In genomic region chr2:10048461-10048860, GRCm38 (mm10) we compare ENCODE assay signal across 8 mouse cellular contexts. TPM values are rescaled to one million over a fixed set of nuclear protein-coding genes. Genes with fewer than 3 reads are reported as not detected.
A peak's percentile ranks its signal among the peaks of the same experiment; 100 is the strongest.
DNase-seq lines count a peak whose midpoint lies in the region; ATAC-seq lines count a peak whose summit lies in the region.

Gene Taf3, minus strand, starts transcription at chr2:10048596.

- peak within 1 kb of the TSS; percentile 80 for H3K4me2 ChIP-seq in heart, embryonic 16.5 days (ENCODE audit: low read depth, low read length)
- peak within 1 kb of the TSS; percentile 90 for H3K4me2 ChIP-seq in liver, embryonic 15.5 days
- peak within 1 kb of the TSS; percentile 97 for H3K4me2 ChIP-seq in neural tube, embryonic 12.5 days (replicated peaks)

- H3K36me3 ChIP-seq in forebrain, embryonic 10.5 days (replicated peaks) = peaks cover 4% of the 10 kb centered on the region
- no peaks in the 10 kb centered on the region for H3K36me3 ChIP-seq in heart, embryonic 16.5 days (ENCODE audit: control insufficient read depth, insufficient read depth)
- peaks cover 3% of the 10 kb centered on the region; the same call in 1 of the 2 replicates for H3K36me3 ChIP-seq in liver, embryonic 15.5 days (replicated peaks)
- H3K36me3 ChIP-seq in neural tube, embryonic 12.5 days = no peaks in the 10 kb centered on the region

- peak; percentile 92 for DNase-seq in c-Kit-negative CD71-positive TER-119-positive erythroid progenitor cells, embryonic 14.5 days (ENCODE audit: low read depth, low spot score)
- peak; percentile 91 for DNase-seq in forebrain, embryonic 10.5 days (ENCODE audit: extremely low spot score, low spot score)
- DNase-seq in kidney, postnatal 36 days = peak; percentile 95 to 98
- DNase-seq in telencephalon, adult 2 months (ENCODE audit: low read depth, low spot score) = peak; percentile 87

- peak within 1 kb of the TSS; percentile 95 for H3K4me3 ChIP-seq in forebrain, embryonic 10.5 days
- peak within 1 kb of the TSS; percentile 94 for H3K4me3 ChIP-seq in heart, embryonic 16.5 days (ENCODE audit: low read length)
- peak within 1 kb of the TSS; percentile 93 for H3K4me3 ChIP-seq in liver, embryonic 15.5 days (replicated peaks)
- H3K4me3 ChIP-seq in neural tube, embryonic 12.5 days = peak within 1 kb of the TSS; percentile 94

- H3K27me3 ChIP-seq in forebrain, embryonic 10.5 days (ENCODE audit: poor library complexity, severe bottlenecking) = no peaks in the 10 kb centered on the region
- no peaks in the 10 kb centered on the region for H3K27me3 ChIP-seq in heart, embryonic 16.5 days (ENCODE audit: control insufficient read depth, insufficient read depth, low read length)
- H3K27me3 ChIP-seq in liver, embryonic 15.5 days = no peaks in the 10 kb centered on the region
- no peaks in the 10 kb centered on the region for H3K27me3 ChIP-seq in neural tube, embryonic 12.5 days (replicated peaks)

- H3K4me1 ChIP-seq in forebrain, embryonic 10.5 days = peaks cover 22% of the 10 kb centered on the region
- H3K4me1 ChIP-seq in heart, embryonic 16.5 days (ENCODE audit: control insufficient read depth, insufficient read depth, low read length) = peaks cover 10% of the 10 kb centered on the region
- peaks cover 21% of the 10 kb centered on the region for H3K4me1 ChIP-seq in liver, embryonic 15.5 days (replicated peaks)
- peaks cover 14% of the 10 kb centered on the region for H3K4me1 ChIP-seq in neural tube, embryonic 12.5 days

- WGBS in forebrain, embryonic 10.5 days = under 1% methylated on average over 36 of the region's 36 CpGs
- under 1% methylated on average over 36 of the region's 36 CpGs for WGBS in heart, embryonic 16.5 days
- 0% methylated on average over 36 of the region's 36 CpGs for WGBS in liver, embryonic 15.5 days (ENCODE audit: insufficient replicate concordance)
- WGBS in neural tube, embryonic 12.5 days = under 1% methylated on average over 36 of the region's 36 CpGs

- H3K9me3 ChIP-seq in forebrain, embryonic 10.5 days = no peaks in the 10 kb centered on the region
- H3K9me3 ChIP-seq in heart, embryonic 16.5 days (replicated peaks; ENCODE audit: control insufficient read depth, low read length) = no peaks in the 10 kb centered on the region
- H3K9me3 ChIP-seq in liver, embryonic 15.5 days (replicated peaks) = no peaks in the 10 kb centered on the region
- no peaks in the 10 kb centered on the region for H3K9me3 ChIP-seq in neural tube, embryonic 12.5 days

- H3K27ac ChIP-seq in forebrain, embryonic 10.5 days = peak within 1 kb of the TSS; percentile 93
- peak within 1 kb of the TSS; percentile 11 for H3K27ac ChIP-seq in heart, embryonic 16.5 days (ENCODE audit: low read length)
- peak within 1 kb of the TSS; percentile 46 for H3K27ac ChIP-seq in liver, embryonic 15.5 days (replicated peaks)
- H3K27ac ChIP-seq in neural tube, embryonic 12.5 days = peak within 1 kb of the TSS; percentile 21; the same call in 1 of the 2 replicates

- H3K9ac ChIP-seq in heart, embryonic 16.5 days (ENCODE audit: low read length) = peak within 1 kb of the TSS; percentile 92
- H3K9ac ChIP-seq in liver, embryonic 15.5 days = peak within 1 kb of the TSS; percentile 88
- peak within 1 kb of the TSS; percentile 82 for H3K9ac ChIP-seq in neural tube, embryonic 12.5 days

- peak; percentile 95 for ATAC-seq in CD4-positive, CD25-positive, alpha-beta regulatory T cell, adult 4 months
- peak; percentile 93 for ATAC-seq in heart, embryonic 16.5 days (replicated peaks; ENCODE audit: extremely low read depth, insufficient read depth, low FRiP score)
- ATAC-seq in liver, embryonic 15.5 days (ENCODE audit: insufficient read depth) = peak; percentile 91
- peak; percentile 95 for ATAC-seq in neural tube, embryonic 12.5 days (ENCODE audit: low FRiP score, low read depth)

RNA-seq across cellular contexts. Expression of gene Taf3, which starts in this region (rescaled TPM):
- 10 to 100 TPM; 16.5 to 17.0 TPM for polyA plus RNA-seq in CD4-positive, CD25-positive, alpha-beta regulatory T cell, adult 4 months (2017; shearing (Covaris generic))
- 15.7 and 16.7 TPM in 2 replicates for polyA plus RNA-seq in forebrain, embryonic 10.5 days (2016; fragmentation: Nextera tagmentation; extraction: Ambion mirVana)
- polyA plus RNA-seq in heart, embryonic 16.5 days (2015; fragmentation: Nextera tagmentation; extraction: Ambion mirVana) = 7.5 and 8.3 TPM in 2 replicates
- 6.3 and 6.6 TPM in 2 replicates for polyA plus RNA-seq in liver, embryonic 15.5 days (2015; fragmentation: Nextera tagmentation; extraction: Ambion mirVana)
- polyA plus RNA-seq in neural tube, embryonic 12.5 days (2016; fragmentation: Nextera tagmentation; extraction: Ambion mirVana) = 16.0 TPM in 2 replicates

Comparison
In these comparisons a context has a peak if more than half of its experiments do, and no peak if none do; other contexts are left out.
1. Peak in every context shown above with its lines: DNase-seq, ATAC-seq, H3K4me3 ChIP-seq and H3K27ac ChIP-seq.
2. H3K27ac ChIP-seq: peak in every context shown above with its lines; median percentile 93 in forebrain, embryonic 10.5 days; 46 in liver, embryonic 15.5 days; 21 in neural tube, embryonic 12.5 days; 11 in heart, embryonic 16.5 days.